Mouse (Mus musculus): ENCODE results near the gene Cdyl.

- TF ChIP-seq POLR2AphosphoS5 (IDR thresholded peaks at IDR 0.05; ENCODE audit: insufficient replicate concordance, low read depth, low read length) (no peak), CTCF (IDR thresholded peaks at IDR 0.05; ENCODE audit: low read depth, low read length) (no peak), GATA2 (IDR thresholded peaks at IDR 0.05; ENCODE audit: borderline replicate concordance, low read depth, low read length) (no peak), TAL1 (conservative IDR thresholded peaks at IDR 0.05; ENCODE audit: low read depth, low read length) (no peak), GATA1 (IDR thresholded peaks at IDR 0.05; ENCODE audit: borderline replicate concordance, low read length) (no peak)
These were observed 218.6 kb downstream of the Cdyl start for GRCm38 (mm10) chr13:35878282-35878681.
